Mouse (Mus musculus) adipose tissue, adult 10 weeks (tissue): ENCODE results near the gene Arx. TPM values are rescaled to one million over a fixed set of nuclear protein-coding genes. Genes with fewer than 3 reads are reported as not detected.

Source experiments
- polyA plus RNA-seq: library from polyadenylated mRNA; stranded (reverse); fragments of 350-450 nt; fragmentation: Illumina TruSeq; extraction: RNeasy Lipid Tissue Mini Kit (QIAGEN cat#74804); gene quantifications from one replicate; pipeline ENCODE4 v1.2.3, GENCODE M21; 2014; ENCODE audit warnings: low read depth, low replicate concordance

The Arx gene
- 4.0 TPM for polyA plus RNA-seq

GRCm38 (mm10) chrX:93286291-93286893, at the start of gene Arx:
Gene Arx, plus strand, starts transcription at chrX:93286445.

